Mouse (Mus musculus): ENCODE results near the gene Larp7. TPM values are rescaled to one million over a fixed set of nuclear protein-coding genes. Genes with fewer than 3 reads are reported as not detected.

The Larp7 gene
- polyA plus RNA-seq, 1 experiment from 2014 or later = 86.7 TPM

GRCm38 (mm10) chr3:127511786-127512746 is 41.1 kb downstream of the Larp7 start:
- no peaks in the 10 kb centered on the region for H3K4me1 ChIP-seq (ENCODE audit: control insufficient read depth, insufficient read depth, low read length)
- H3K4me2 ChIP-seq (ENCODE audit: low read depth, low read length) = no peak overlapping the region
- H3K9me3 ChIP-seq (replicated peaks; ENCODE audit: control insufficient read depth, low read length) = no peaks in the 10 kb centered on the region
- H3K9ac ChIP-seq (replicated peaks; ENCODE audit: low read length) = no peak overlapping the region
- ATAC-seq (replicated peaks; ENCODE audit: insufficient number of reproducible peaks, low FRiP score, low TSS enrichment, low read depth) (no peak), DNase-seq (ENCODE audit: low spot score) (no peak)
- H3K27me3 ChIP-seq (ENCODE audit: control insufficient read depth, insufficient read depth, low read length) = no peaks in the 10 kb centered on the region
- H3K4me3 ChIP-seq (ENCODE audit: low read depth, low read length) = no peak overlapping the region
- WGBS = 83% methylated on average over 12 of the region's 12 CpGs
- no peak overlapping the region for H3K27ac ChIP-seq (replicated peaks; ENCODE audit: low read depth, low read length)
- no peaks in the 10 kb centered on the region for H3K36me3 ChIP-seq (replicated peaks; ENCODE audit: control insufficient read depth, insufficient read depth, low read depth, low read length)

GRCm38 (mm10) chr3:127507878-127508783 is 45.0 kb downstream of the Larp7 start:
- 78% methylated on average over 15 of the region's 15 CpGs for WGBS
- no peak overlapping the region for H3K27ac ChIP-seq (replicated peaks; ENCODE audit: low read depth, low read length)
- no peaks in the 10 kb centered on the region for H3K36me3 ChIP-seq (replicated peaks; ENCODE audit: control insufficient read depth, insufficient read depth, low read depth, low read length)
- ATAC-seq (replicated peaks; ENCODE audit: insufficient number of reproducible peaks, low FRiP score, low TSS enrichment, low read depth) = no peak
- no peaks in the 10 kb centered on the region for H3K9me3 ChIP-seq (replicated peaks; ENCODE audit: control insufficient read depth, low read length)
- DNase-seq (ENCODE audit: low spot score) = no peak
- no peak overlapping the region for H3K4me2 ChIP-seq (ENCODE audit: low read depth, low read length)
- H3K9ac ChIP-seq (replicated peaks; ENCODE audit: low read length) = no peak overlapping the region
- H3K4me1 ChIP-seq (ENCODE audit: control insufficient read depth, insufficient read depth, low read length) = no peaks in the 10 kb centered on the region
- H3K4me3 ChIP-seq (ENCODE audit: low read depth, low read length) = no peak overlapping the region
- no peaks in the 10 kb centered on the region for H3K27me3 ChIP-seq (ENCODE audit: control insufficient read depth, insufficient read depth, low read length)

GRCm38 (mm10) chr3:127498742-127499400 is 54.3 kb downstream of the Larp7 start, which contains the start of gene Ank2:
TSS of gene Ank2 (minus strand) at chr3:127499350.
- peak; percentile 54; the same call in 1 of the 2 replicates for ATAC-seq (replicated peaks; ENCODE audit: insufficient number of reproducible peaks, low FRiP score, low TSS enrichment, low read depth)
- H3K27ac ChIP-seq (replicated peaks; ENCODE audit: low read depth, low read length) = no peak within 1 kb of the TSS
- DNase-seq (ENCODE audit: low spot score) = peak; percentile 69

GRCm38 (mm10) chr3:127498197-127498741 is 54.9 kb downstream of the Larp7 start:
- Histone ChIP-seq H3K27ac (replicated peaks; ENCODE audit: low read depth, low read length) (no peak overlapping the region), H3K36me3 (replicated peaks; ENCODE audit: control insufficient read depth, insufficient read depth, low read depth, low read length) (no peaks in the 10 kb centered on the region), H3K9me3 (replicated peaks; ENCODE audit: control insufficient read depth, low read length) (no peaks in the 10 kb centered on the region), H3K27me3 (ENCODE audit: control insufficient read depth, insufficient read depth, low read length) (peaks cover 15% of the 10 kb centered on the region), H3K4me3 (ENCODE audit: low read depth, low read length) (peak overlapping the region; percentile 50), H3K4me2 (ENCODE audit: low read depth, low read length) (peak overlapping the region; percentile 99), H3K4me1 (ENCODE audit: control insufficient read depth, insufficient read depth, low read length) (peaks cover 3% of the 10 kb centered on the region; the same call in 1 of the 2 replicates), H3K9ac (replicated peaks; ENCODE audit: low read length) (peak overlapping the region; percentile 60)
- ATAC-seq (replicated peaks; ENCODE audit: insufficient number of reproducible peaks, low FRiP score, low TSS enrichment, low read depth) (peak; percentile 77), DNase-seq (ENCODE audit: low spot score) (peak; percentile 47)
- WGBS = 3% methylated on average over 18 of the region's 23 CpGs

More at GRCm38 (mm10) chr3:127498742-127499400, 54.3 kb downstream of the Larp7 start, which contains the start of gene Ank2:
- peaks cover 15% of the 10 kb centered on the region for H3K27me3 ChIP-seq (ENCODE audit: control insufficient read depth, insufficient read depth, low read length)
- H3K4me2 ChIP-seq (ENCODE audit: low read depth, low read length) = peak within 1 kb of the TSS; percentile 99
- WGBS = under 1% methylated on average over 53 of the region's 62 CpGs
- H3K4me3 ChIP-seq (ENCODE audit: low read depth, low read length) = peak within 1 kb of the TSS; percentile 50
- no peaks in the 10 kb centered on the region for H3K9me3 ChIP-seq (replicated peaks; ENCODE audit: control insufficient read depth, low read length)
- no peaks in the 10 kb centered on the region for H3K36me3 ChIP-seq (replicated peaks; ENCODE audit: control insufficient read depth, insufficient read depth, low read depth, low read length)
- H3K9ac ChIP-seq (replicated peaks; ENCODE audit: low read length) = peak within 1 kb of the TSS; percentile 60
- peaks cover 3% of the 10 kb centered on the region; the same call in 1 of the 2 replicates for H3K4me1 ChIP-seq (ENCODE audit: control insufficient read depth, insufficient read depth, low read length)

GRCm38 (mm10) chr3:127492663-127493062 is 60.5 kb downstream of the Larp7 start:
- H3K9ac ChIP-seq (replicated peaks; ENCODE audit: low read length) = no peak overlapping the region
- H3K9me3 ChIP-seq (replicated peaks; ENCODE audit: control insufficient read depth, low read length) = no peaks in the 10 kb centered on the region
- DNase-seq (ENCODE audit: low spot score) (no peak), ATAC-seq (replicated peaks; ENCODE audit: insufficient number of reproducible peaks, low FRiP score, low TSS enrichment, low read depth) (no peak)
- no peaks in the 10 kb centered on the region for H3K36me3 ChIP-seq (replicated peaks; ENCODE audit: control insufficient read depth, insufficient read depth, low read depth, low read length)
- H3K4me3 ChIP-seq (ENCODE audit: low read depth, low read length) = no peak overlapping the region
- 83% methylated on average over 3 of the region's 3 CpGs for WGBS
- peaks cover under 1% of the 10 kb centered on the region; the same call in 1 of the 2 replicates for H3K27me3 ChIP-seq (ENCODE audit: control insufficient read depth, insufficient read depth, low read length)
- no peaks in the 10 kb centered on the region for H3K4me1 ChIP-seq (ENCODE audit: control insufficient read depth, insufficient read depth, low read length)
- H3K4me2 ChIP-seq (ENCODE audit: low read depth, low read length) = no peak overlapping the region
- no peak overlapping the region for H3K27ac ChIP-seq (replicated peaks; ENCODE audit: low read depth, low read length)

- Histone ChIP-seq H3K9ac (replicated peaks; ENCODE audit: low read length) (no peak overlapping the region), H3K27ac (replicated peaks; ENCODE audit: low read depth, low read length) (no peak overlapping the region), H3K27me3 (ENCODE audit: control insufficient read depth, insufficient read depth, low read length) (no peaks in the 10 kb centered on the region), H3K4me3 (ENCODE audit: low read depth, low read length) (no peak overlapping the region), H3K4me2 (ENCODE audit: low read depth, low read length) (no peak overlapping the region), H3K9me3 (replicated peaks; ENCODE audit: control insufficient read depth, low read length) (no peaks in the 10 kb centered on the region), H3K4me1 (ENCODE audit: control insufficient read depth, insufficient read depth, low read length) (no peaks in the 10 kb centered on the region), H3K36me3 (replicated peaks; ENCODE audit: control insufficient read depth, insufficient read depth, low read depth, low read length) (no peaks in the 10 kb centered on the region)
- WGBS = 86% methylated on average over 7 of the region's 7 CpGs
- DNase-seq (ENCODE audit: low spot score) = no peak
- ATAC-seq (replicated peaks; ENCODE audit: insufficient number of reproducible peaks, low FRiP score, low TSS enrichment, low read depth) = no peak
Observed at GRCm38 (mm10) chr3:127487302-127487701, 65.8 kb downstream of the Larp7 start.

Measured in embryonic facial prominence, embryonic 11.5 days (tissue).